Mouse (Mus musculus): Measurements from ENCODE around the gene Ntng1. TPM values are rescaled to one million over a fixed set of nuclear protein-coding genes. Genes with fewer than 3 reads are reported as not detected.

Ntng1 gene
- total RNA-seq, 2 experiments from 2014 or later, result not detected

DNA sequence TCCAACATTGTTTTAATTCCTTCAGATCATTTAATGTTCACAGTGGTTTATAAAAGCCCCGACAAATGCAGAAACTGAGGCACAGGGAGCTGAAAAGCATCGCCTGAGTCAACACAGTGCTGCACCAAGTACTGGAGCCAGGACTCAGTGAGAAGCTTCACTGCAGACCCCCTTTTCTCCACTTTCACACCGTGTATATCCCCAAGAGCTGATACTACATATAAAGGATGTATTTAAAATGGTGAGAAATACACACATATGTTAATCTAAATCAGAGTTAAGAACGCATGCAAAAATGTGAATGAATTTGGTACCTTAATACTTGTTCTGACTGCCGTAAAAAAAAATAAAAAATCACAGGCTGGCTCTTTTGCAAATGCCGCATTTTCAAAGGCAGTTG, 88.4 kb downstream of the Ntng1 start:
- no peak for ATAC-seq (replicated peaks; ENCODE audit: poor library complexity)

DNA sequence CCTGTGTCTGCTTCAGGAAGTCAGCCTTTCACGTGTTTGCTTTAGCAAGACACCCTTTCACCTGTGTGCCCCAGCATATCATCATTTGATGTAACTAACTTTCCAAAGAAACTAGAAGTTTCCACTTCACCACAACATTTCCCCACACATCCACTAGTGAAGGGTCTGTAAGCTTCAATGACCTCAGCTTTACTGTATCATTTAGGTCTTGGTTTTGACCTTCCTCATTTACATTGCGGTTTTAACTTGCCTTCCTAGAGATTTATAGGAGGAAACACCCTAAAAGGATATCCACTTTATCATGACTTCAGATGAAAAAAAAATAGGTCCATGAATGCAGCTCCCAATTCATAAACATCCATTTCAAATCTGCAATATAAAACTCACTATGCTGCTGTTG, 89.7 kb downstream of the Ntng1 start:
- ATAC-seq (replicated peaks; ENCODE audit: poor library complexity), result peak; percentile 54; the same call in 1 of the 2 replicates

DNA sequence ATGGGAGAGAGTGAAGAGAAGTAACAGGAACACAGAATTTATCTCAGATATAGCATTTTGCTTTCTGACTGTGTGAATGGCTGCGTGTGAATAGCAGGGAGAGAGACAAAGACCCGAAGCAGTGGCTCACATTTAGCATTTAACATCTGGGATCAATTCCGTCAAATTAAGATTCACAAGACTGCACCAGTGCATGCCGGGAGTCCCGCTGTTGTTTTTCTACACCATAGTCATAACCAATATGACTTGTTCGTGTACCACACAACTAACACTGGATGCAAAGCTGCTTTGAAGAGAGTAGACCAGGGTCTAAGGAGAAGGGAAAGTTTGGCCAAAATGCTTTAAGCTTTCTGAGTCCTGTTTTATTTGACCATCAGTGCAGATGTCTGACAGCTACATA, 95.7 kb downstream of the Ntng1 start:
- no peak for ATAC-seq (replicated peaks; ENCODE audit: poor library complexity)

DNA sequence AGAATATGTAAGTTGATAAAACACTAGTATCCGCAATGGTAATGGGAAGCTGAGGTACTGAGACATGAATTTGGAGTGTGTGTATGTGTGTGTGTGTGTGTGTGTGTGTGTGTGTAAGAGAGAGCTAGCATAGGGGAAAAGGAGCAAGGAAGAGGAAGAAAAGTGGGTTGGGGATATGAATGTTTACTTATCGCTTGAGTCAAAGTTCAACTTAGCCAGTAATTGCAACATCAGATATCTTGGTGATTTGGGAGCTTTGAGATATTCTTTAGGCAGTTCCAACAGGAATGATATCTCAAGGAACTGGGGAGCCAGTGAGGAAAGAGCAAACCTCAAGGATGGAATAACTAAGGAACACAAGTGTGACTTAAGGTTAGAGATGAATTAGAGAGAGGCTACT, 97.1 kb downstream of the Ntng1 start:
- ATAC-seq (replicated peaks; ENCODE audit: poor library complexity), result no peak

DNA sequence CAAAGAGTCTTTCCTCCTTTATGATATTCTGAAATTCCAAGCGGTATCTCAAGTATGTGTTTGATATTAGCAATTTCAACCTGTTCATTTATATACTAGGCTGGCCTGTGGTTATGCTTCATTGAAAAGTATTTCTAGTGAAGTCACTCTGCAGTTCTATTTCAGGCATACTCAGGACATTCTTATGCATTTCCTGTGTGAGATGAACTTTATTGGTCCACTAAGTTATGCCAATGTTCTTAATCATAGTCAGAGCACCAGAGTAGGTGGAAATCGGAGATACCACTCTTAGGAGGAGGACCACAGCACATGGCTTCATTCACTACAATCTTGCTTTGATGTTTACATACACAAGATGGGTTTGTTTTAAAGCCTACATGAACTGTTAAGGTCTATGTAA, 99.6 kb downstream of the Ntng1 start:
- ATAC-seq (replicated peaks; ENCODE audit: poor library complexity), result no peak

DNA sequence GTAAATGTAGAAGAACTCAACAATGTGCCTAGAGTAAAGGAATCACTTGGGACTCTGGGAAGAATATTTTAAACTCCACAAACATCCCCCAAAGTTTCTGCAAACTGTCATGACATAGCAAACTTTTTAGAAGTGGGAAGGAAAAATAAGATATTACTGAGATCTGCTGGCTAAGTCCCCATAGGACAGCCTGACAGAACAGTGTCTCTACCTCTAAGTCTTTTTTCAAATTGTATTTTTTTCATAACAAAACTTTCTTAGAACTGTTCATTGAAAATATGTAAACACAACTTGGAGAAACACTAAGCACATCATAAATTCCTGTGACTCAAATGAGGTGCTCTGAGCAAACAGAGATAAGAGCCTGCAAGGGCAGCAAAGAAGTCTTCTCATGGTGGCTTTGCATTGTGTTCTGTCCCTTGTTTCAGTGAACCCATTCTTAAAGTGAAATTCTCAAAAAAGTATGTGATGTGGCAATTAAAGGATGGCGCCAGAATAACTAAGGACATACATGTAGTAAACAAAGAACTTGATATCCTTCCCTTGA, 100.1 kb downstream of the Ntng1 start:
- no peak for ATAC-seq (replicated peaks; ENCODE audit: poor library complexity)

DNA sequence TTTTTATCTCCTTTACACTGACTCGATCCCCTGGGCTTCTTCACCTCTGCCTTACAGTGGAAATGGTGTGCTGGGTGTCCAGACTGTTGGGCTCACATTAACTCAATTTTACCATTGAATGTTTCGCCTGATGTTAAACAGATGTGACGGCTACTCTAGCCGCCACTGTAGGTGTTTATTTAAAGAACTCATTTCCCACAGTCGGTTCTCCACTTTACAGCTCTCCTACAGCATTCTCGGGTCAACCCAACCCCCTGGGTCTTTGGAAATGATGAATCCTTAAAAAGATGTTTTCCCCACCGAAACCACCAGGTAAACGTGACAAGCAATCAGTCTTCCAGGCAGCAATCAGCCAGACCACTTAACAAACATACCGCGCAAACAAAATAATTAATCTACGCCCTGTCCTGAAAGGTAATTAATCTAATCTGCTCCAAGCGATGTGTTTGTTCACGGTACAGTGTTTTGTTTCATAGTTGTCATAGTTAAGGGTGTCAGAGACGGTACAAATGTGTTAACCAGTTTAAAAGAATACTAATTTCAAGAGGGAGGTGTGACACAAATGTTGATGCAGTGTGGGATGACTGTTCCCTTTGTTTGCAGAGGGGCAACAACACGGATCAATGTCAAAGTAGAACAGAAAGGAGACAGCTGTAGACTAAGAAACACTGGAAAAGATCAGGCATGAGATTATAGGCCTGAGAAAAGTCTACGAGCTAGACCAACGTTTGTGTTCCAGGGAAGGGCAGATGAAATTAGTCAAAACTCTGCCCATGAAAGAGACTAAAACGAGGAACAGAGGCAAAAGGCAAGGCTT, 120.8 kb downstream of the Ntng1 start:
- ATAC-seq (replicated peaks; ENCODE audit: poor library complexity), result no peak

DNA sequence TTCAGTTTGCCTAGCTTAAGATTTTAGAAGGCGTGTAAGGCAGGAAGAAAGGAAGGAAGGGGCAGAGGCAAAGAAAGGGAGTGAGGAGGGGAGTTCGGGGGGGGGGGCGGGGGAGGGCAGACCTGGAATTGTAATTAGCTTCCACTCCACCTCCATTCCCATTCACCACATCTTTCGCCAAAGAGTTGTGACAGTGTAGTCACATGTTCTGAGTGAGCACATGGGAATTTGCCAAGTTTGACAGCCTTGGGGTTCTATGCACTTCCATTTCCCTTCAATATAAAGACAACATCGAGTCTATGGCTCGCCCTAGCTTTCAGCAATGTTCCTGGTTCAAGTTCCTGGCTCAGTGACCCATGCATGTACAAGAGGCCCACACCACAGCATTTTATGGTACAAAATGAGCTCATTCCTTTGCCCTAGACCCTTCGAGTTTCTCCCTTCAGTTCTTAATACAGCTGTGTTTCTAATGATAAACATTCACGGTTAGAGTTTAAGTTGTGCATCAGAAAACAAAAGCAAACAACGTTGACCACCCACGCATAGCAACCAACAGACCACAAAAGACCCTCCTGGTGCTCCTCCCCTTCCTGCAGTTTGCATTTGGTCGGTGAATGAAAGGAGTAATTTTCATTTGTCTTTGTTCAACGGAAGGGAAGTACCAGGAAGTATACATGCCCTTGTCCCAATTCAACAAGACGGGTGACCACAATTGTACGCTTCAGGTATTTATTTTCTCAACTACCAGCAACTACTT, 132.8 kb downstream of the Ntng1 start:
- ATAC-seq (replicated peaks; ENCODE audit: poor library complexity), result no peak

DNA sequence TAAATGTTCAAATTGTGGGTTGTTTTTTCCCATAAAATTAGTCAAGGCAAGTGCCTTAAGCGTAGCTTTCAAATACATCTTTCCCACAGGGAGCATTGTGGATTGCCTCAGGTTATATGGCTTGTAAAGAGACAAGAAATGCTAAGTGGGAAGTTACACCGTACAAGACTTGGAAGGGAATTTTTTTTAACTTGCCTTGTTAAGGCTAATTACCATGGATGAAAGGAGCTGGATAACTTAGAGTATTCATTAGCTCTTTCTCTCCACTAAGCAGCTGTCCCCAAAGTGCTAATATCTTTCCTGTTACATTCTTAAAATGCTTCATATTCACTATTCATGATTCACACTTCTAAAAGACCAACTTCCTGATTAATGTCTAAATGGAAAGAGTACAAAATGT, 133.4 kb downstream of the Ntng1 start:
- ATAC-seq (replicated peaks; ENCODE audit: poor library complexity), result no peak

DNA sequence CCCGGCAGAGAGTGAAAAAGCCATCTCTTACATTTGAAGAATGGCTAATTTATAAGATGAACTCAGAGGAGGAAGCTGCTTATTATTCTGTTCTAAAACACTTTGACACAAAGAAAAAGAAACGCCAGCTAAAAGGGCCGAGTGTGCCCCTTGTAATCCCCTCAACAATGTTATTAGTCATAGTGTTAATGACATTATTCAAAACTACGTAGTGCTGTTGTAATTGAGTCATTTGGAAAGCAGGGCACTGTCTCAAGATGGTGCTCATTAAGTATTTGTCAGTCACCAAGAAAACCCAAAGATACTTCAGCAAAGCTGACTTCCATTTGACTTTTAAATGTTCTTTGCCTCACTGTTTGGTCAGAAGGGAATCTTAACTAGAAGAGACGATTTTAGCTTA, 143.5 kb downstream of the Ntng1 start:
- no peak for ATAC-seq (replicated peaks; ENCODE audit: poor library complexity)

DNA sequence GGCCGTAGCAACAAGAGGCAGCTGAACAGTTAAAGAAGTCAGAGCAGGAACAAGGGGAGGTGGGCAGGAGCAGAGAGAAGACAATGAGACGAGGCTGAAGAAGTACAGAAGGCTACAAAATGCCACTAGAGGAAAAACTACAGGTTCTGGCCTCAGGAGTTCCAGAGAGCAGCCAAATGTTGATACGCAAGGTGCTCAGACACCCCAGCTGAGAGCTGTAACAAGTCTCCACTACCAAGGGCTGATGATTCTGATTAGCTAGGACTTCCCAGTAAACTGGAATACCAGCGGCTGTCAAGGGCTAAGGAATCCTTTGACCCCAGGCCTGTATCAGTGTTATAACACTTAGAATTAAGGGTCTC, 148.2 kb downstream of the Ntng1 start:
- ATAC-seq (replicated peaks; ENCODE audit: poor library complexity), result no peak

DNA sequence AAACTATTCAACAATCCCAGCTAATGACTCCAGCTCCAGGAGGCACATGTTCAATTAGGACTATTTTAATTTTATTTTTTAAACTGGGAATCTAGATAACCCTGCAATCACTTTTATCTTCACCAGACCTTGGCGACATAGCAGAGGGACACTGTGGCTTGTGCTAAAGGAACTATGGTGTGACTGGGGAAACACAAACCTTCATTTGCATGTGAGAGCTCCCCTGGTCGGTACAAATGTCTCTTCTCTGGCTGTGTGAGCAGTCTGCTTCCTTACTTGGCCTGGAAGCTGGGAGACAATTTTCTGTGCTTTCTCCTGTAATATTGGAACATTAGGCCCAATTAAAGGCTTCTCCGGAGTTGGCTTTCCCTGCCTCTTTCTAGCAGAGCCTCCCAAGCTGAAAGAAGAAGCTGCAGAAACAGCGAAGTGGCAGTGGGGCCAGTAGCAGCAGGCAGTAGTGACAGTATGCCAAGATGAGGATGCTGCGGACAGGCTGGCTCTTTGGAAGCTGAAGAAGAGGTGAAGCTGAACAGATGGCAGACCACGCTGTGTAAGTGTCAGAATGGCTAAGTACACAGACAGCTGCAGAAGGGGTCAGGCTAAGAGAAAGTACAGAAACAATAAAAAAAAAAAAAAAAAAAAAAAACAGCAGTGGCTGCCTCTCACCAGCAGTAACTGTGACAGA, 148.7 kb downstream of the Ntng1 start:
- no peak for ATAC-seq (replicated peaks; ENCODE audit: poor library complexity)

DNA sequence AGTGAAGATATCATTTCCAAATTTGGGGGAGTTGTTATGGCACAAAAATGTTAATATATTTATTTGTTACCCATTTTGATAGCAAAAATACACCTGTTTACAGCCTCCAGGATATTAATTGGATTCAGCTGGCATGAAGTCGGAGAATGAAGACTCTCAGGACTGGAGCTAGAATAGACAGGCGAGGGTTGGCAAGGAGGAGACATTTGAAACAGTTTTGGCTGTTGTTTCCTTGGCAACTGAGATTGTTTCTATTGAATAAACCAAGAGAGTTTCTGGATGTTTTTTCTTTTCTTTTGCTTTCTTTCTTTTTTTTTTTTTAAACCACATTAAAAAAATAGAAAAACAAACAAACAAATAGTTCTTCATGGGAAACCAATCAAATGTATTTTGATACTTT, 159.7 kb downstream of the Ntng1 start:
- ATAC-seq (replicated peaks; ENCODE audit: poor library complexity), result no peak

DNA sequence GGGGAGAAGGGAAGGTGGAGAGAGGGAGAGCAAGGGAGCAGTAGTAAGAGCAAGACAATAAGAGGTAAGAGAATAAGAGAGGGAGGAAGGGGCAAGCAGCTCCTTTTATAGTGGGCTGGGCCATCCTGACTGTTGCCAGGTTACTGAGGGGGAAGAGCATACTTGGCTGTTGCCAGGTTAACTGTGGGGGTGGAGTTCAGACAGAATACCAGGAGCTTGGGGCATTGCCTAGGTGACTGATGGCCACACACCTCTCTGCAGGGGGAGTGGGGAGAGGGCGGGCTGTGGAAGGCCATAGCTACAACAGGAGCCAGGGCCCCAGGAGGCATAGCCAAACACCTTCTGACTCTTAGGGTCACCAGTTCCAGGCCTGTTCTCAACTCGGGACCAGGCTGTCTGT, 166.2 kb downstream of the Ntng1 start:
- ATAC-seq (replicated peaks; ENCODE audit: poor library complexity), result no peak

DNA sequence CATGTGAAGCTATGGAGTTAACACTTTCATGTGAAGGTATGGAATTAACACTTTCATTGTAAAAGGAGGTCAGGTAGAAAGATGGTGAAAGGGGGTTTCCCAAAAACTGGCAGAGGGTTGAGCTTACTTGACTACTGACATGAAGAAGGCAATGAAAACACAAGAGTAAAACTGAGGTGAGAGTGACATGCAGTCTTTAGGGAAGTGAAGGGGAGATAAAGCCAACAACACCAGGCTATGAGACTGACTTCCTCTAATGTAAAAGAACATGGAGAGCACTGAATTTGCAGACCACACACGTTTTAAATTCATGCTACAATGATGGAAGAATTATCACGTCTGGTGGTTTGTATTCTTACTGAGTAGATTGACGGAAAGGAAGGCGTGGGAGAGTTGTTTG, 168.7 kb downstream of the Ntng1 start:
- no peak for ATAC-seq (replicated peaks; ENCODE audit: poor library complexity)

DNA sequence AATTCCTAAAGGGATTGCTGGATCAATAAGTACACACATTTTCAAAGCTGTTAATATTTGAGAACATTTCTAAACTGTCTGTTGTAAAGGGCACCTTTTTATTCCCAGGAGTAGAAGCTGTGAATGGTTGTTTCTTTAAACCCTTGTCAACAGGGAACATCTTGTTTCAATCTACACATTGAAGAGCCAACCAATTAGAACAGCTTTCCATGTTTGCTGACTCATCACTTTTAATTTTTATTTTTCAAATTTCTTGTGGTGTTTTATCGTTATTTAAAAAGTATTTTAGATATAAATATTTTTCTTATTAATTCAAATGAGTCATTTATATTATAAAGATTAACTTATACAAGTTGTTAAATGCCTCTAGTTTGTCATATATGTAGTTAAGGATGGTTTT, 172.3 kb downstream of the Ntng1 start:
- ATAC-seq (replicated peaks; ENCODE audit: poor library complexity), result no peak

DNA sequence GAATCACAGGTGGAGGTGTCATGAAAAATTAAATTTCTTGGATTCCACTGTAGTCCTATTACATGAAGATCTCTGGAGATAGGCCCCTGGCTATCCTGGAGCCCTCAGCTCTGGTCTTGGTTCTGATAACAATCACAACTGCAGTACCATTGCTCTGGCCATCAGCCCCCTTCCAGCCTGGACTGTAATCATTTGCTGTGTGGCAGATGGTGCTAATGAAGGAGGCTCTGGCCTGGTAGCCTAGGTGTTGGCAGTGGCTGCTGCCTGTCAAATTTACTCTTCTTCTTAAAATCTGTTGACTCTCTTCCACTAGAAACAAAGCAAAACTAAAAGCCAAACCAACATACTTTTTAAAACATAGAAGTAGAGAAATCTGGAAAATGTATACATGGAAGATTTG, 173.6 kb downstream of the Ntng1 start:
- no peak for ATAC-seq (replicated peaks; ENCODE audit: poor library complexity)

DNA sequence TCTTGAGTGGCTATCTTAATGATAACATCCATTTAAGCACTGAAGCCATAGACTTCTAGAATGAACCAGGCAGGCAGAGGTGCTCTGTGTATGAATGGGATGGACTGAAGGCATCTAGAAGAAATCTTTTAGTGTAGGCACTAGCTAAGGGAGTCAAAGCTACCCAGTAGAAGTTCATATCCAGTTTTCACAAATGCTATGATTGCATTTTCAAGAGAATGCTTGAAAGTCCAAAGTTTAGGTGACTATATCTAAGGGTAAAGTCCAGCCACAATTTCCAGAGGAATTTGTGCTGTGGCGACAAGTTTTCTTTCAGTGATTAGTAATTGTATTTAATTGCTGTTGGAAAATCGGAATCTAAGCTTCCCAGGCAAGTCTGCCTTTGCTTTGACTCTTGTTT, 181.2 kb downstream of the Ntng1 start:
- no peak for ATAC-seq (replicated peaks; ENCODE audit: poor library complexity)

DNA sequence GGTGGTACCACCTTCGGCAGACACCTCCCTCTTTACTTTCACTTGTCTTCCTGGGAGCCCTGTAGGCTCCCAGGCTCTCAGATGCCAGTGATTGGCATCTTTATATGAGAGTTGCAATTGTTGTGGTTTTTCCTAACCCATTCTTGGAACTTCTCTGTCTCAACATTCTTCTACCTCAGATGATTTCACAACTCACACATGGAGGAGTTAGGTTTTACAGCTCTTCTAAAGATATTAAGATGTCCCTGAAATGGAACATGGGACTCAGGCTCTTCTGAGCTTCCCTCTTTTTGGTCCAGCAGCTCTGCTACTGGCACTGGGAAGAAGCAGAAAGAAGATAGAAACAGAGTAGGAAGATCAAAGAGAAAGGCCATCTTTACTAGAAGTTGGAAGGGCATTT, 200.9 kb downstream of the Ntng1 start:
- no peak for ATAC-seq (replicated peaks; ENCODE audit: poor library complexity)

DNA sequence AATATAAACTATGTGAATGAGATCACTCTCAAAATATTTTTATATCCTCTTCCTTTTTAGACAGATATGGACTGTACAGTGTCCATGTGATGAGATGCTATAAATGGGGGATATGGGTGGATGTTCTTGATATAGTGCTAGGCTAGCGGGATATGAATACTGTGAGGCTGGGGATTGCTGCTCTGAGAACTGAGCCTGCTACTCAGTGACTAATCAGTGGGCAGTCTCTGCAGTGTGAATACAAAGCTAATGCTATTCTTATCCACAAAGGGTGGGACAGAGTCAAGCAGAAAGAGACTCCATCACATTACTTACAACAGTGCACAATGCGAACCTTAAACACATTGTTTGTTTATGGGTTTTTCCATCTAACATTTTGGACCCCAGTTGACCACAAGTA, 206.2 kb downstream of the Ntng1 start:
- ATAC-seq (replicated peaks; ENCODE audit: poor library complexity), result no peak

DNA sequence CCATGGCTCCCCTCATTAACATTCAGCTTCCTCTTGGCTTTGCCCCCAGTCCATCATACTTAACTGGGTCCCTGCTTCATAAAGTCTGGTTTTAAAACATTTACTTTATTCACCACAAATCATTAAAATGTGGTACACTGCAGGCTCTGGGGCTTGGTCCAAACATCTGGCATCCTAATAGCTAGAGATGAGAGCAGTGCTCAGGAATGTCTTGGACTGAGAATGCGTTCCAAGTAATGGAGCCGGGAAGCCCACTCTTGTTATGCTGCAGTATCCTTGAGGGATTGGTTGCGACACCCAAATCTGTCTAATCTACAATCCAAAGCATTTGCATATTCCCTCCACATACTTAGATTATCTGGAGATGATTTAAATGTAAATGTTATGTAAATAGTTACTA, 207.5 kb downstream of the Ntng1 start:
- ATAC-seq (replicated peaks; ENCODE audit: poor library complexity), result no peak

DNA sequence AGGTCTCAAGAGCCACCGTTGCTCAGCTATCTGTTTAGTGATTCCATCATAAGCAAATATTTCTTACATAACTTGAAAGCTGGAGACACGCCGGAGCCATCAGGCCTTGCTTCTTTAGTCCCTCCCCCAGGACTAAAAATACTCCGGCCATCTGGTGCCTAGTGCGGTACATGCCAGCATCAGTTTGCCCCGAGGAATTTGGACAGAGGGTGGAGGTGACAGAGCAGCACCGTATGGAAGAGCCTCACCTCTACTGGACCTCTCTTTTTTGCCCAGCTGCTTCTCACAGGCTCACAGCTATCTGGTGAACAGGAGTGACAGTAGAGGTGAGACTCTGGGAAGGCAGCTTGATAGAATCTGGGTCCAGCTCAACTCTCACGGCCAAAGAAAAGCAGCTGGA, 211.6 kb downstream of the Ntng1 start:
- no peak for ATAC-seq (replicated peaks; ENCODE audit: poor library complexity)

Data from megakaryocyte progenitor cell, adult 5-6 weeks (primary cell).